Mouse (Mus musculus) adipocyte (in vitro differentiated cells): ENCODE measurements at regions not wholly inside any gene's neighbourhood (a gene's known extent, or its start where the extent isn't known, plus 50 kb on each side); places are given as distances from the start of the nearest gene placed in this dataset.
A peak's percentile ranks its signal among the peaks of the same experiment; 100 is the strongest.

Source experiments
- DNase-seq: peaks from one replicate; pipeline ENCODE4 v3.0.0-alpha.2; 2016; ENCODE audit warnings: low spot score

- DNase-seq: peak; percentile 2
Observed at GRCm38 (mm10) chr1:41810318-41810964, 885.1 kb upstream of the Pou3f3 start.

GRCm38 (mm10) chr1:41811130-41811529 lies 884.4 kb upstream of the Pou3f3 start:
- DNase-seq: no peak

DNA sequence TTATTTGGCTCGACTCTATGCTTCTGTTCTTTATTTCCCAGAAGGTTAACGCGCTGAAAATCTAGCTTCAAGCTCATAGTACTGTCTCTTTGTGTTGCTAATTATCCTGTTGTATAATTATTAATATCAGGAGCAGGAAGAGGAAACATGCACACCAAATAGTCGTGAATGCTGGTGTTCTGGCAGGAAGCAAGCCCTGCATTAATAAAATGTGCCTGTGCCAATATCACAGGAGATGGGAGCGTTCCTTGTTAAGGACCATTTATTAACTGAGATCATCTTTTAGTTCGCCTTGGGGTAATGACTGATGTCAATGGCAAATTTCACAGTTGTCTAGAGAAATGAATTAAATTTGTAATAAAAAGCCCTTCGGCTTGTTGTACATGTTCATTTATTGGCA lies 883.5 kb upstream of the Pou3f3 start:
- DNase-seq: no peak

DNA sequence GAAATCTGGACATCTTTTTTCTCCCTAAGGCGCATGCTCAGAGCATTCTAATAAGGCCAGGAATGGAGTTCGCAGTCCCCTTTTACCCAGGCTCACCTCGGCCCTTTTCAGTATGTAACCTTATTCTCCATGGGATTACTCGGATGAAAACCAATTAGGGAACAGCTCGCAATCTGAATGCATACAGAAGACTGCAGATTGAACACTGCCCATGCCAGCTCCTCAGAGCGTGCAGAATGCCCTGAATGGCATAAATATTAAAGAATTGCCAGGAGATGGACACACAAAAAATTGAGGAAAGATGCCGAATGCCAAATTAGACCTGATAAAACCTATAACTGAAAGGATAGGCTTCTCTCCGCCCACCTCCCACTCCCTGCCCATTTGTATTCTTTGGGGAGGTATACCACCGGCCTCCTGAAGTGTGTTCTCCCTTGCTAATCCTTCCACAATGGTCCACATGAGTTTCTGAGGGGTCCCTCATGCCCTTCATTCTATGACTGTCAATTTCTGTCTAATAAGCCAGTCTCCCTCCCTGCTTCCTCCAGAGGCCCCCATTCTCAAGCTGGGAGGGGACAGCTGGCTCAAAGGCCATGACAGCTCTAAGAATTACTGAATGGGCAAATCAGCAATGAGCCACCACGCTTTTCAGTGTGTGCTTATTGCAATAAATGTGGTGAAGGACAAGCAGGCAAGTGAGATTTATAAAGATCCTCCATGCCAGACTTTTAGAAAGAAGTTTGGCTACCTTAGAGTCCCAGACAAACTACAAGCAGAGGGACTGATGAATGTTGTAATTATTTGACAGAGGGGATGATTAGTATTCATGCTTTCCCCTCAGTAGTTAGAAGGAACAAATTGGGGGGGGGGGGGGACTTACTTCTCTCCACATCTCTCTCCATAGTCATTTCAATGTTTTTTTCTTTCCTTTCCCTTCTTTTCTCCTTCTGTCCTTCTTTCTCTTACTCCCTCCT lies 881.2 kb upstream of the Pou3f3 start:
- DNase-seq: no peak

GRCm38 (mm10) chr1:41815021-41815420 lies 880.5 kb upstream of the Pou3f3 start:
- no peak for DNase-seq

DNA sequence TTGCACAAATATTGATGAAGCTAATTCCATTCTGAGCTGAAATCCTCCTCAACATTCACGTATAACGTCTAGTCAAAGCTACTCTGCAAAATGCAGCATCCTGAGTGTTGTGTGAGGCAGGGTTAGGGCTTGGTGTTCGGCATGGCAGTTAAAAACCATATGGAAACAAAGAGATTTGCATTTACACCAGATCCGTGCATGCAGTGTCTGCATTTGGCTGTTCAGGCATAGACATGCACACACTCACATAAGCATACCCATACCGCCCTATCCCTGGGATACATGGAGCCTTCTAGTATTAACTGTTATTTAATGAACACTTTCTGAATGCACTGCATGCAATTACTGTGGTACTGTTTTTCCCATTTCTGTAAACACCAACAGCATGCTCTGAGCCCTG lies 872.8 kb upstream of the Pou3f3 start:
- DNase-seq: no peak

DNA sequence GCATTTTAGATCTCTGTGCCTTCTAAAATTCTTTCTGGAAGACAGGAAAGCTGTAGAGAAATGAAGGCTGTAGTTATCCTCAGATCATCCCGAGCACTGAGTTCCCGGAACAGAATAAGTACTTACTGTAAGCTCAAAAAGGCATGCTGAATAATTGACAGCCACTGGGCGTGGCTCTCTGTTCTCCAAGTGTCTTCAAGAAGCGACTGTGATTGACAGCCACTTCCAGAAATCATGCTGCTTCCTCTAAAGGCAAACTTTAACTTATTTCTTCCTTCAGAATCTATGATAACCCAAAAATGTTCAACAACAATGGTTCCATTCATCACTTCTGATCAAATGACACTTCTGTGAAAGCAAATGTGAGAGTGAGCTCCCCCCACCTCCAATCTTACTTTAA lies 870.3 kb upstream of the Pou3f3 start:
- no peak for DNase-seq

- no peak for DNase-seq
Observed at GRCm38 (mm10) chr1:41831641-41832040, 863.9 kb upstream of the Pou3f3 start.
